Mouse (Mus musculus): ENCODE measurements at regions not wholly inside any gene's neighbourhood (a gene's known extent, or its start where the extent isn't known, plus 50 kb on each side); places are given as distances from the start of the nearest gene placed in this dataset.

GRCm38 (mm10) chr3:96343471-96344120 is 49.8 kb upstream of the Fcgr1 start:
- TF ChIP-seq CTCF (IDR thresholded peaks at IDR 0.05; ENCODE audit: low read depth) (no peak), EP300 (IDR thresholded peaks at IDR 0.05; ENCODE audit: low read depth) (no peak)
- Histone ChIP-seq H3K27me3 (ENCODE audit: insufficient read depth, low read length) (peaks cover 42% of the 10 kb centered on the region), H3K4me1 (ENCODE audit: insufficient read depth) (peaks cover 2% of the 10 kb centered on the region; the same call in 1 of the 2 replicates), H3K27ac (ENCODE audit: low read depth) (no peak overlapping the region), H3K4me3 (ENCODE audit: low read depth, low read length) (no peak overlapping the region), H3K4me2 (ENCODE audit: low read depth, low read length) (no peak overlapping the region), H3K9ac (replicated peaks) (no peak overlapping the region), H3K9me3 (ENCODE audit: low read length) (no peaks in the 10 kb centered on the region), H3K36me3 (replicated peaks; ENCODE audit: insufficient read depth, low read length) (no peaks in the 10 kb centered on the region)
- DNase-seq (no peak), ATAC-seq (no peak)
- WGBS (ENCODE audit: insufficient replicate concordance), result 1% methylated on average over 27 of the region's 27 CpGs
